Mouse (Mus musculus): Measurements from ENCODE around the gene Grik4. TPM values are rescaled to one million over a fixed set of nuclear protein-coding genes. Genes with fewer than 3 reads are reported as not detected.

Gene Grik4
- polyA plus RNA-seq, 1 experiment from 2014 or later, result 0.78 TPM

GRCm38 (mm10) chr9:42795881-42796280 is 148.4 kb downstream of the Grik4 start:
- Histone ChIP-seq H3K9me3 (ENCODE audit: control insufficient read depth, low read length) (no peaks in the 10 kb centered on the region), H3K9ac (ENCODE audit: low read depth, low read length) (no peak overlapping the region), H3K36me3 (ENCODE audit: control insufficient read depth, insufficient read depth, low read length) (no peaks in the 10 kb centered on the region), H3K4me2 (ENCODE audit: low read depth, low read length) (no peak overlapping the region), H3K4me3 (ENCODE audit: low read depth, low read length) (no peak overlapping the region), H3K4me1 (ENCODE audit: control insufficient read depth, insufficient read depth, low read length) (peaks cover 10% of the 10 kb centered on the region), H3K27me3 (replicated peaks; ENCODE audit: control insufficient read depth, insufficient read depth, low read length) (no peaks in the 10 kb centered on the region), H3K27ac (replicated peaks; ENCODE audit: low read depth, low read length) (no peak overlapping the region)
- DNase-seq (ENCODE audit: low spot score) (peak; percentile 50), ATAC-seq (ENCODE audit: low read depth) (peak; percentile 60)
- 31% methylated on average over 8 of the region's 8 CpGs for WGBS

- DNase-seq (ENCODE audit: low spot score) (no peak), ATAC-seq (ENCODE audit: low read depth) (no peak)
- 90% methylated on average over 4 of the region's 4 CpGs for WGBS
- H3K36me3 ChIP-seq (ENCODE audit: control insufficient read depth, insufficient read depth, low read length), result no peaks in the 10 kb centered on the region
- H3K4me3 ChIP-seq (ENCODE audit: low read depth, low read length), result no peak overlapping the region
- no peak overlapping the region for H3K9ac ChIP-seq (ENCODE audit: low read depth, low read length)
- H3K4me1 ChIP-seq (ENCODE audit: control insufficient read depth, insufficient read depth, low read length), result peaks cover 5% of the 10 kb centered on the region; the same call in 1 of the 2 replicates
- no peak overlapping the region for H3K27ac ChIP-seq (replicated peaks; ENCODE audit: low read depth, low read length)
- no peaks in the 10 kb centered on the region for H3K9me3 ChIP-seq (ENCODE audit: control insufficient read depth, low read length)
- H3K4me2 ChIP-seq (ENCODE audit: low read depth, low read length), result no peak overlapping the region
- H3K27me3 ChIP-seq (replicated peaks; ENCODE audit: control insufficient read depth, insufficient read depth, low read length), result no peaks in the 10 kb centered on the region
Measured at GRCm38 (mm10) chr9:42794006-42794405, 150.3 kb downstream of the Grik4 start.

- no peak for ATAC-seq (ENCODE audit: low read depth)
- 84% methylated on average over 8 of the region's 8 CpGs for WGBS
- Histone ChIP-seq H3K4me3 (ENCODE audit: low read depth, low read length) (no peak overlapping the region), H3K9ac (ENCODE audit: low read depth, low read length) (no peak overlapping the region), H3K36me3 (ENCODE audit: control insufficient read depth, insufficient read depth, low read length) (no peaks in the 10 kb centered on the region), H3K4me1 (ENCODE audit: control insufficient read depth, insufficient read depth, low read length) (0 out of 2 replicates have a peak, but pooled peaks cover under 1% of the 10 kb centered on the region), H3K9me3 (ENCODE audit: control insufficient read depth, low read length) (no peaks in the 10 kb centered on the region), H3K27me3 (replicated peaks; ENCODE audit: control insufficient read depth, insufficient read depth, low read length) (no peaks in the 10 kb centered on the region), H3K4me2 (ENCODE audit: low read depth, low read length) (no peak overlapping the region), H3K27ac (replicated peaks; ENCODE audit: low read depth, low read length) (no peak overlapping the region)
- no peak for DNase-seq (ENCODE audit: low spot score)
Measured at GRCm38 (mm10) chr9:42793581-42793980, 150.7 kb downstream of the Grik4 start.

- H3K4me1 ChIP-seq (ENCODE audit: control insufficient read depth, insufficient read depth, low read length), result no peaks in the 10 kb centered on the region
- no peaks in the 10 kb centered on the region for H3K27me3 ChIP-seq (replicated peaks; ENCODE audit: control insufficient read depth, insufficient read depth, low read length)
- H3K9ac ChIP-seq (ENCODE audit: low read depth, low read length), result no peak overlapping the region
- ATAC-seq (ENCODE audit: low read depth), result no peak
- no peak for DNase-seq (ENCODE audit: low spot score)
- 47% methylated on average over 5 of the region's 5 CpGs for WGBS
- H3K9me3 ChIP-seq (ENCODE audit: control insufficient read depth, low read length), result no peaks in the 10 kb centered on the region
- H3K4me3 ChIP-seq (ENCODE audit: low read depth, low read length), result no peak overlapping the region
- no peak overlapping the region for H3K27ac ChIP-seq (replicated peaks; ENCODE audit: low read depth, low read length)
- H3K36me3 ChIP-seq (ENCODE audit: control insufficient read depth, insufficient read depth, low read length), result no peaks in the 10 kb centered on the region
- no peak overlapping the region for H3K4me2 ChIP-seq (ENCODE audit: low read depth, low read length)
Measured at GRCm38 (mm10) chr9:42792381-42792780, 151.9 kb downstream of the Grik4 start.

- no peak for ATAC-seq (ENCODE audit: low read depth)
- Histone ChIP-seq H3K4me1 (ENCODE audit: control insufficient read depth, insufficient read depth, low read length) (no peaks in the 10 kb centered on the region), H3K9ac (ENCODE audit: low read depth, low read length) (no peak overlapping the region), H3K4me3 (ENCODE audit: low read depth, low read length) (no peak overlapping the region), H3K4me2 (ENCODE audit: low read depth, low read length) (no peak overlapping the region), H3K36me3 (ENCODE audit: control insufficient read depth, insufficient read depth, low read length) (no peaks in the 10 kb centered on the region), H3K9me3 (ENCODE audit: control insufficient read depth, low read length) (no peaks in the 10 kb centered on the region), H3K27ac (replicated peaks; ENCODE audit: low read depth, low read length) (no peak overlapping the region), H3K27me3 (replicated peaks; ENCODE audit: control insufficient read depth, insufficient read depth, low read length) (no peaks in the 10 kb centered on the region)
- WGBS, result 41% methylated on average over 12 of the region's 12 CpGs
- no peak for DNase-seq (ENCODE audit: low spot score)
Measured at GRCm38 (mm10) chr9:42791779-42792178, 152.5 kb downstream of the Grik4 start.

- 60% methylated on average over 4 of the region's 4 CpGs for WGBS
- no peaks in the 10 kb centered on the region for H3K9me3 ChIP-seq (ENCODE audit: control insufficient read depth, low read length)
- ATAC-seq (ENCODE audit: low read depth), result no peak
Measured at GRCm38 (mm10) chr9:42791346-42791745, 152.9 kb downstream of the Grik4 start.

GRCm38 (mm10) chr9:42788471-42788870 is 155.8 kb downstream of the Grik4 start:
- Histone ChIP-seq H3K27me3 (replicated peaks; ENCODE audit: control insufficient read depth, insufficient read depth, low read length) (no peaks in the 10 kb centered on the region), H3K27ac (replicated peaks; ENCODE audit: low read depth, low read length) (no peak overlapping the region), H3K4me1 (ENCODE audit: control insufficient read depth, insufficient read depth, low read length) (no peaks in the 10 kb centered on the region), H3K36me3 (ENCODE audit: control insufficient read depth, insufficient read depth, low read length) (no peaks in the 10 kb centered on the region), H3K9me3 (ENCODE audit: control insufficient read depth, low read length) (no peaks in the 10 kb centered on the region), H3K4me2 (ENCODE audit: low read depth, low read length) (no peak overlapping the region), H3K9ac (ENCODE audit: low read depth, low read length) (no peak overlapping the region), H3K4me3 (ENCODE audit: low read depth, low read length) (no peak overlapping the region)
- ATAC-seq (ENCODE audit: low read depth) (no peak), DNase-seq (ENCODE audit: low spot score) (peak; percentile 61)
- 24% methylated on average over 8 of the region's 8 CpGs for WGBS

More at GRCm38 (mm10) chr9:42791346-42791745, 152.9 kb downstream of the Grik4 start:
- Histone ChIP-seq H3K27me3 (replicated peaks; ENCODE audit: control insufficient read depth, insufficient read depth, low read length) (no peaks in the 10 kb centered on the region), H3K4me2 (ENCODE audit: low read depth, low read length) (no peak overlapping the region), H3K27ac (replicated peaks; ENCODE audit: low read depth, low read length) (no peak overlapping the region), H3K36me3 (ENCODE audit: control insufficient read depth, insufficient read depth, low read length) (no peaks in the 10 kb centered on the region), H3K9ac (ENCODE audit: low read depth, low read length) (no peak overlapping the region), H3K4me3 (ENCODE audit: low read depth, low read length) (no peak overlapping the region), H3K4me1 (ENCODE audit: control insufficient read depth, insufficient read depth, low read length) (no peaks in the 10 kb centered on the region)
- DNase-seq (ENCODE audit: low spot score), result no peak

- Histone ChIP-seq H3K4me3 (ENCODE audit: low read depth, low read length) (no peak overlapping the region), H3K9ac (ENCODE audit: low read depth, low read length) (no peak overlapping the region), H3K9me3 (ENCODE audit: control insufficient read depth, low read length) (no peaks in the 10 kb centered on the region), H3K27ac (replicated peaks; ENCODE audit: low read depth, low read length) (no peak overlapping the region), H3K27me3 (replicated peaks; ENCODE audit: control insufficient read depth, insufficient read depth, low read length) (no peaks in the 10 kb centered on the region), H3K4me2 (ENCODE audit: low read depth, low read length) (no peak overlapping the region), H3K36me3 (ENCODE audit: control insufficient read depth, insufficient read depth, low read length) (no peaks in the 10 kb centered on the region), H3K4me1 (ENCODE audit: control insufficient read depth, insufficient read depth, low read length) (no peaks in the 10 kb centered on the region)
- ATAC-seq (ENCODE audit: low read depth) (no peak), DNase-seq (ENCODE audit: low spot score) (no peak)
- WGBS, result 78% methylated on average over 5 of the region's 5 CpGs
Measured at GRCm38 (mm10) chr9:42786882-42787281, 157.4 kb downstream of the Grik4 start.

- WGBS, result 62% methylated on average over 2 of the region's 2 CpGs
- H3K4me3 ChIP-seq (ENCODE audit: low read depth, low read length), result no peak overlapping the region
- no peak overlapping the region for H3K4me2 ChIP-seq (ENCODE audit: low read depth, low read length)
- H3K9ac ChIP-seq (ENCODE audit: low read depth, low read length), result no peak overlapping the region
- H3K4me1 ChIP-seq (ENCODE audit: control insufficient read depth, insufficient read depth, low read length), result no peaks in the 10 kb centered on the region
- no peak for ATAC-seq (ENCODE audit: low read depth)
- no peak overlapping the region for H3K27ac ChIP-seq (replicated peaks; ENCODE audit: low read depth, low read length)
- no peaks in the 10 kb centered on the region for H3K9me3 ChIP-seq (ENCODE audit: control insufficient read depth, low read length)
- no peaks in the 10 kb centered on the region for H3K27me3 ChIP-seq (replicated peaks; ENCODE audit: control insufficient read depth, insufficient read depth, low read length)
- no peak for DNase-seq (ENCODE audit: low spot score)
- no peaks in the 10 kb centered on the region for H3K36me3 ChIP-seq (ENCODE audit: control insufficient read depth, insufficient read depth, low read length)
Measured at GRCm38 (mm10) chr9:42786286-42786685, 158.0 kb downstream of the Grik4 start.
